Mouse (Mus musculus) erythroid progenitor cell, adult 5-6 weeks (primary cell): ENCODE measurements around the gene Bpifb5. TPM values are rescaled to one million over a fixed set of nuclear protein-coding genes. Genes with fewer than 3 reads are reported as not detected.
"Not testable (repeated sequence)": the region's sequence is repeated elsewhere in the genome, so short reads cannot be mapped to it uniquely, and the experiment has no call there.

Experiments
- ATAC-seq: replicated peaks from 2 replicates; pipeline ENCODE4 v1.8.0; 2016; ENCODE audit warnings: moderate number of reproducible peaks, mild to moderate bottlenecking, moderate TSS enrichment, inconsistent platforms; ENCODE audit not compliant: poor library complexity, low FRiP score, severe bottlenecking
- total RNA-seq, 2 experiments: library from RNA; stranded (forward) in 1 of 2; stranded (reverse) in 1 of 2; fragments of 150-400 nt in 1 of 2; fragments of 186-747, 209-891 nt in 1 of 2; gene quantifications; 2 replicates each; pipeline versions ENCODE4 v1.2.3 to v1.2.4; 2015 to 2017; ENCODE audit warnings: low replicate concordance in 2 of 2

Gene Bpifb5
- total RNA-seq, 2 experiments from 2014 or later: not detected

DNA sequence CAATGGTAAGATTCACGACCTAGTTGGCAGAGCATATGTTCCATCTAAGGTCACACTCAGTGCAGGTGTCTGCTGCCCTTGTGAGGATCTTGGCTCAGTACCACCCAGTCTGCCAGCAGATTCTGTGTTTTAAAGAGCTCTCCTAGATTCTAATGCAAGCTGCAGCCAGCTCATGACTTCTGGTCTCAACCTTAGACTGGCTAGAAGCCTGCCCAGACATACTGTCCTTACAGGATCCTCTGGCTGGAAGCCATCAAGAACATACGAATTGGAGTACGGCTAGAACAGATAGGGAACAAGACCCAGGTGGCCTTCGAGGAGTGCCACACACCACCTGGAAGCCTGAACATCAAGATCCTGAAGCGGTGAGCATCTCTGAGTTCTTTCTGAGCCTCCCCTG, 4.3 kb downstream of the Bpifb5 start:
- no peak for ATAC-seq

- ATAC-seq: no peak
Observed at GRCm38 (mm10) chr2:154233426-154233825, 9.9 kb downstream of the Bpifb5 start.

DNA sequence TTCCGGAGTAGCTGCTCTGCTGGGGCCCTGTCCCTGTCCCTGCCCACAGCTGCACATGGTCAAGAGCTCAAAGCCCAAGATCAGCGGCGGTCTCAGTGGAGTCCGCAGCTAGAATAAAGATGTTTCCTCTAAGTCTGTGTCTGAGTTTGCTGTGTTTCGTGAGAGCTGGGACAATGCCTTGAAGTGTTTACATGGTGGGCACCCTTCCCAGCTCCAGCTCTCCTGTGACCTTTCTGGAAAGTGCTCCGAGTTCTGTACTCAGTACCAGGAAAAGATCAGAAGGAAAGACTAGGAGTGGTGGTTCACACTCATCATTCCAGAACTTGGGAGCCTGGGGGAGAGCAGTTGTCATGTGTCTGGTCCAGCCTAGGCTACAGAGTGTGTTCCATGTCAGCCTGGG, 17.2 kb downstream of the Bpifb5 start:
- no peak for ATAC-seq

- not testable (repeated sequence) for ATAC-seq
Observed at GRCm38 (mm10) chr2:154242726-154243125, 19.2 kb downstream of the Bpifb5 start.

DNA sequence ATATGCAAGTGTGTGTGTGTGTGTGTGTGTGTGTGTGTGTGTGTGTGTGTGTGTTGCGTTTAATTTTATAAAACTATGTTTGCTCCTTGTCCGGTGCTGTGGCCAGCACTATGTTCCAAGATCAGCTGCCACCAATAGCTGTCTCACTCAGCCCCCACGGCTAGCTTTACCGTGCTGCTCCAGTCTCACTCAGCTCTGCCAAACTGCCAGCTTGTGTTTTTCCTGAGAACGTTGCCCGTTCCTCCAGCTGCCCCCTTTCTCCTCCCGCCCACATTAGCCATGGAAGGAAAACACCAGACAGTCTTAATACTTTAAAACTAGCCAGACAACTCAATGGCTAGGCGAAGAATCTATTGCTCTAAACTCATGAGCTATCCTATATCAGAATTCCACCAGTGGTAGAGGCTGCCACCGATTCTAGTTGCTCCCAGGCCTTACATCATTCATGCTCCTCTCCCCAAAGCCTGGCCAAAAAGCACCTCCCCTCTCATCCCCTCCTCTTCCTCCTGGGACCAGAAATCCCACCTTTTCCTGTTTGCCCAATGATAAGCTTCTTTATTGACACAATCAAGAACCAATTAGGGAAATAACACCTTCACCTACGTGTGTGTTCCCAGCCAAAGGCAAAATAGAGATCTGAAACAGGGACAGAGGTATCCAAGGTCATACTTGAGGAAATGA, 20.0 kb downstream of the Bpifb5 start:
- ATAC-seq: no peak

- ATAC-seq: no peak
Observed at GRCm38 (mm10) chr2:154245322-154245721, 21.8 kb downstream of the Bpifb5 start.

DNA sequence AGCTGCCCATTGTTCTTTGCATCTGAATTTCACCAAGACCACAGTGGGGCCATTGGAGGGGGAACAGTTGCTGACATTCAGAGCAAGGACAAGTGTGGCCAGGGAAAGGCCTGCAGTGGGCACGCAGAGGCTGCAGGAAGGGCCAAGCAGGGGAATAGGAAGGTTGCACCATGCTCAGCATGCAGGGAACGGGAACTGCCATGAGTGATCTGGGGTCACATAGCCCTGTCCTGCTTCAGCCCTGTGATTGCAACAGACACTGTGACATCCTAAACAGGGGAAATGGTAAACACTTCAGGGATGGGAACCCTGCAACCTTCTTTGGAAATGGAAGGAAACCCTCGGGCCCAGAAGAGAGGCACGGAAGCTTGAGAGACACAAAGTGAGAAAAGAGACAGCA, 31.7 kb downstream of the Bpifb5 start:
- not testable (repeated sequence) for ATAC-seq

DNA sequence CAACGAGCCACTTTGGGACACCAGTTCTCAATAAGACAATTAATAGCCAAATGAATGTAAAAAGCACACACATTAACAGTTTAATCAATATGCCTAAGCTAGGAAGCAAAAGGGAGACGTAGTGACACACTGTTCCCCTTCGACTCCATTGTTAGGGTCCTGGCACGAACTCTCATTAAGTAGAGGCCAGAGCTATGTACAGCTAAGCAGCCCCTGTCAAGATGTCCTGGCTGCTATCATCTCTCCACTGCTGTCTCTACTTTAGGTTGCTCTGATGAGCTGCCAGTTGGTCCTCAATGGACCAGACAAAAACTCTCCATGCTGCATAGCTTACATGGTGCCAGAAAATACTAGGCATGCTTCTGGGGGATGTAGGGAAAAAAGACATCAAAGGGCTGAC, 32.2 kb downstream of the Bpifb5 start:
- no peak for ATAC-seq

- not testable (repeated sequence) for ATAC-seq
Observed at GRCm38 (mm10) chr2:154257554-154257953, 34.0 kb downstream of the Bpifb5 start, which contains the start of gene Bpifb9a. Bpifb9a (plus strand) TSS chr2:154257854.

DNA sequence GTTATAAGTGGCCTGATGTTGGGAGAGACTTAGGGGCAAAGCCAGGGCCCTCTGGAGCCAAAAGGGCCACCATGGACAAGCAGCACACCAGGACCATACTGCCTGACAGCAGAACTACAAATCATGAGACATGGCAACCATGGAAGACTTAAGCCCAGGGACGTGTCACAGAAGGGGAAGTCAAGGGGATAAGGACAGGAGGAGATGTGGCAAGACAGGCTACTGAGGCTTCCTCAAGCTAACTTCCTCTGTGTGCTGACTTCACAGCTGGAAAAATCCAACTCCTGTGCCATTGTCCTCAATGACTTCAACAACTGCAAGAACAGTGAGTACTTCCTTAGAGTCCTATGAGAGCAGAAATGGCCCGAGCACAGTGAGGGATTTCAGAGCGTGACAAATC, 40.9 kb downstream of the Bpifb5 start:
- ATAC-seq: not testable (repeated sequence)

Other genes with a start within 250 kb of the Bpifb5 start
- not detected in 2 replicates for gene Bpifa6, start 248.8 kb upstream of the Bpifb5 start, total RNA-seq (2015; ENCODE audit: low replicate concordance)
- not detected in 2 replicates for gene Bpifa6, start 248.8 kb upstream of the Bpifb5 start, total RNA-seq (2017; ENCODE audit: low replicate concordance)
- gene Bpifa2, start 215.5 kb upstream of the Bpifb5 start, total RNA-seq (2015; ENCODE audit: low replicate concordance): not detected in 2 replicates
- gene Bpifa2, start 215.5 kb upstream of the Bpifb5 start, total RNA-seq (2017; ENCODE audit: low replicate concordance): not detected in 2 replicates
- not detected in 2 replicates for gene Bpifa3, start 93.4 kb upstream of the Bpifb5 start, total RNA-seq (2015; ENCODE audit: low replicate concordance)
- gene Bpifa3, start 93.4 kb upstream of the Bpifb5 start, total RNA-seq (2017; ENCODE audit: low replicate concordance): not detected in 2 replicates
- gene Bpifa1, start 80.9 kb upstream of the Bpifb5 start, total RNA-seq (2015; ENCODE audit: low replicate concordance): not detected in 2 replicates
- not detected in 2 replicates for gene Bpifa1, start 80.9 kb upstream of the Bpifb5 start, total RNA-seq (2017; ENCODE audit: low replicate concordance)
- gene Bpifa5, start 61.1 kb upstream of the Bpifb5 start, total RNA-seq (2015; ENCODE audit: low replicate concordance): not detected in 2 replicates
- not detected in 2 replicates for gene Bpifa5, start 61.1 kb upstream of the Bpifb5 start, total RNA-seq (2017; ENCODE audit: low replicate concordance)
- gene Bpifb1, start 32.9 kb upstream of the Bpifb5 start, total RNA-seq (2015; ENCODE audit: low replicate concordance): not detected in 2 replicates
- not detected in 2 replicates for gene Bpifb1, start 32.9 kb upstream of the Bpifb5 start, total RNA-seq (2017; ENCODE audit: low replicate concordance)
- not detected in 2 replicates for gene Bpifb9a, start 34.1 kb downstream of the Bpifb5 start, total RNA-seq (2015; ENCODE audit: low replicate concordance)
- not detected in 2 replicates for gene Bpifb9a, start 34.1 kb downstream of the Bpifb5 start, total RNA-seq (2017; ENCODE audit: low replicate concordance)
- not detected in 2 replicates for gene Bpifb9b, start 83.5 kb downstream of the Bpifb5 start, total RNA-seq (2015; ENCODE audit: low replicate concordance)
- gene Bpifb9b, start 83.5 kb downstream of the Bpifb5 start, total RNA-seq (2017; ENCODE audit: low replicate concordance): not detected in 2 replicates
- gene Cdk5rap1, start 149.3 kb downstream of the Bpifb5 start, total RNA-seq (2015; ENCODE audit: low replicate concordance): 10.1 and 12.3 TPM in 2 replicates
- 8.2 and 28.1 TPM in 2 replicates for gene Cdk5rap1, start 149.3 kb downstream of the Bpifb5 start, total RNA-seq (2017; ENCODE audit: low replicate concordance)
- gene Snta1, start 184.4 kb downstream of the Bpifb5 start, total RNA-seq (2015; ENCODE audit: low replicate concordance): not detected in 2 replicates
- gene Snta1, start 184.4 kb downstream of the Bpifb5 start, total RNA-seq (2017; ENCODE audit: low replicate concordance): 1.0 and 1.8 TPM in 2 replicates
- 9.6 and 28.1 TPM in 2 replicates for gene Cbfa2t2, start 212.7 kb downstream of the Bpifb5 start, total RNA-seq (2015; ENCODE audit: low replicate concordance)
- gene Cbfa2t2, start 212.7 kb downstream of the Bpifb5 start, total RNA-seq (2017; ENCODE audit: low replicate concordance): 6.5 and 14.1 TPM in 2 replicates